ENCODE assay signal across 8 mouse cellular contexts in genomic region chr12:3806271-3806684, GRCm38 (mm10). TPM values are rescaled to one million over a fixed set of nuclear protein-coding genes. Genes with fewer than 3 reads are reported as not detected.
DNase-seq lines count a peak whose midpoint lies in the region; ATAC-seq and TF ChIP-seq lines count a peak whose summit lies in the region.

No protein-coding gene starts in this region.

- H3K9me3 ChIP-seq in lung, embryonic 14.5 days (ENCODE audit: low read depth, low read length), result no peaks in the 10 kb centered on the region
- no peaks in the 10 kb centered on the region for H3K9me3 ChIP-seq in neural tube, embryonic 15.5 days (replicated peaks)

- ATAC-seq in lung, embryonic 14.5 days (ENCODE audit: insufficient read depth), result peak; percentile 84
- peak; percentile 79 for ATAC-seq in neural tube, embryonic 15.5 days (ENCODE audit: low FRiP score)

- H3K4me3 ChIP-seq in kidney, adult 2 months (ENCODE audit: insufficient read depth, low read depth, low read length), result peak overlapping the region; percentile 89
- peak overlapping the region; percentile 83 for H3K4me3 ChIP-seq in lung, embryonic 14.5 days (ENCODE audit: low read depth, low read length)
- peak overlapping the region; percentile 83 for H3K4me3 ChIP-seq in neural tube, embryonic 15.5 days (replicated peaks)

- peak overlapping the region; percentile 79 for H3K4me2 ChIP-seq in lung, embryonic 14.5 days
- peak overlapping the region; percentile 82 for H3K4me2 ChIP-seq in neural tube, embryonic 15.5 days

- peak overlapping the region; percentile 80 for H3K27ac ChIP-seq in kidney, adult 2 months (ENCODE audit: insufficient read depth, low read depth, low read length)
- H3K27ac ChIP-seq in lung, embryonic 14.5 days (ENCODE audit: low read depth), result peak overlapping the region; percentile 97
- peak overlapping the region; percentile 96 for H3K27ac ChIP-seq in neural tube, embryonic 15.5 days (replicated peaks)

- peak overlapping the region; percentile 93 for H3K9ac ChIP-seq in lung, embryonic 14.5 days
- peak overlapping the region; percentile 89 for H3K9ac ChIP-seq in neural tube, embryonic 15.5 days (replicated peaks)

- DNase-seq in 416B (ENCODE audit: low read depth), result peak; percentile 80
- DNase-seq in adrenal gland, adult (ENCODE audit: inconsistent age in 2 of 2, low spot score in 1 of 2), result peak; percentile 86 to 89
- peak; percentile 89 for DNase-seq in embryo, embryonic 11 days
- DNase-seq in heart, adult 9 months (ENCODE audit: low spot score in 2 of 2), result peak; percentile 68 to 75
- DNase-seq in kidney, adult 2 months, result peak; percentile 88
- peak; percentile 91 for DNase-seq in lung, embryonic 14.5 days
- peak; percentile 69 for DNase-seq in testis, postnatal 14 days (ENCODE audit: low spot score)

- no peaks in the 10 kb centered on the region for H3K27me3 ChIP-seq in kidney, adult 2 months (replicated peaks; ENCODE audit: control insufficient read depth, insufficient read depth, low read length)
- no peaks in the 10 kb centered on the region for H3K27me3 ChIP-seq in lung, embryonic 14.5 days (ENCODE audit: insufficient read depth, low read length)
- no peaks in the 10 kb centered on the region for H3K27me3 ChIP-seq in neural tube, embryonic 15.5 days (replicated peaks)

- H3K36me3 ChIP-seq in kidney, adult 2 months (ENCODE audit: control insufficient read depth, insufficient read depth, low read length), result no peaks in the 10 kb centered on the region
- H3K36me3 ChIP-seq in lung, embryonic 14.5 days (ENCODE audit: insufficient read depth), result no peaks in the 10 kb centered on the region
- no peaks in the 10 kb centered on the region for H3K36me3 ChIP-seq in neural tube, embryonic 15.5 days

- peak; percentile 65 for TF ChIP-seq CTCF in kidney, adult 2 months (conservative IDR thresholded peaks at IDR 0.05; ENCODE audit: insufficient read depth, insufficient read length, low read depth, low read length)
- TF ChIP-seq CTCF in lung, embryonic 14.5 days (IDR thresholded peaks at IDR 0.05; ENCODE audit: low read depth), result peak; percentile 77

- H3K4me1 ChIP-seq in kidney, adult 2 months (ENCODE audit: control insufficient read depth, insufficient read depth, low read length), result peaks cover 24% of the 10 kb centered on the region
- H3K4me1 ChIP-seq in lung, embryonic 14.5 days (ENCODE audit: insufficient read depth), result peaks cover 33% of the 10 kb centered on the region
- H3K4me1 ChIP-seq in neural tube, embryonic 15.5 days, result peaks cover 41% of the 10 kb centered on the region

- WGBS in kidney, adult 2 months, result under 1% methylated on average over 40 of the region's 41 CpGs
- under 1% methylated on average over 37 of the region's 41 CpGs for WGBS in lung, embryonic 14.5 days
- WGBS in neural tube, embryonic 15.5 days, result 0% methylated on average over 32 of the region's 41 CpGs

- no peak for TF ChIP-seq POLR2A in kidney, adult 2 months (IDR thresholded peaks at IDR 0.05; ENCODE audit: low read depth, low read length)

RNA-seq across cellular contexts. Expression of gene Dnmt3a, which starts 0.5 kb away (rescaled TPM):
- 11.8 and 12.9 TPM in 2 replicates for polyA plus RNA-seq in kidney, adult 2 months (2012; rRNA removed)
- polyA plus RNA-seq in lung, embryonic 14.5 days (2014; fragmentation: Nextera tagmentation; extraction: Ambion mirVana), result 88.0 and 95.5 TPM in 2 replicates
- 116 and 134 TPM in 2 replicates for polyA plus RNA-seq in neural tube, embryonic 15.5 days (2015; fragmentation: Nextera tagmentation; extraction: Ambion mirVana)

Comparison
In these comparisons a context has a peak if more than half of its experiments do, and no peak if none do; other contexts are left out.
1. Peak in every context shown above with its lines: DNase-seq, ATAC-seq, H3K4me3 ChIP-seq and H3K27ac ChIP-seq.